Mouse (Mus musculus) right cerebral cortex, adult 18-20 months (tissue): ENCODE results near the gene Lrch3.
"Not testable (repeated sequence)": the region's sequence is repeated elsewhere in the genome, so short reads cannot be mapped to it uniquely, and the experiment has no call there.

Experiments
- DNase-seq: peaks from one replicate; pipeline ENCODE4 v3.0.0; 2022; ENCODE audit warnings: mixed read lengths

The Lrch3 gene

DNA sequence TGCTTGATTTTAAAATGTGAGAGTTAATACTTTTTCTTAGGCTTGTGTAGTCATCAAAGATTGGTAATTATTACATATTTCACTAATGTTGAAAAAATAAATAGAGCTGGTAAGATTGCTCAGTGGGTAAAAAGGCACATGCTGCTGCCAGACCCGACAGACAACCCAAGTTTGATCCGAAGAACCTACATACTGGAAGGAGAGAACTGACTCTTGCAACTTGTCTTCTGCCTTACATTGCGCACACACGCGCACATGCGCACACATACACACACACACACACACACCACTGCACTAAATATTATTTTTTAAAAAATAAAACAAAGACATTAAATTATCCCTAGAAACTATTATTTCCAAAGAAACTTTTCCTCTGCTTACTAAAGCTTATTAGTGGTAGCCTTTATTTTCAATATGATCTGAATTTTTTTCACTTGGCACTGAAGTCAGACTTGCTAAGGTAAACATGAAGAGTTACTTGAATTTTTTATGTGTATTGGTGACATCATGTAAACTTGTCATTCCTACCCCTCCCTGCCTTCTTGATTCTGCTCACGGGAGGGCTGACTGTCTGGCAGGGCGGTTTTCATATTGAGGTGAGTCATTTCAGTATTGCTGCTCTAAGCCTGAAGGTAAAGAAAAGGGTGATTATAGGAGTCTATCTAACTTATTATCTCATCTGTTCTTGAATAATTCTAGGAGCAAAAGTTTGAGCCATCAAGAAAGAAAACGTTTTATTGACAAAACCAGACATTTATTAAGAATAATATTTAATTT lies 1.6 kb downstream of the Lrch3 start:
- no peak for DNase-seq

- DNase-seq = peak; percentile 25
These were observed 12.7 kb downstream of the Lrch3 start for GRCm38 (mm10) chr16:32926629-32927028.

GRCm38 (mm10) chr16:32927044-32927443 lies 13.1 kb downstream of the Lrch3 start:
- no peak for DNase-seq

DNA sequence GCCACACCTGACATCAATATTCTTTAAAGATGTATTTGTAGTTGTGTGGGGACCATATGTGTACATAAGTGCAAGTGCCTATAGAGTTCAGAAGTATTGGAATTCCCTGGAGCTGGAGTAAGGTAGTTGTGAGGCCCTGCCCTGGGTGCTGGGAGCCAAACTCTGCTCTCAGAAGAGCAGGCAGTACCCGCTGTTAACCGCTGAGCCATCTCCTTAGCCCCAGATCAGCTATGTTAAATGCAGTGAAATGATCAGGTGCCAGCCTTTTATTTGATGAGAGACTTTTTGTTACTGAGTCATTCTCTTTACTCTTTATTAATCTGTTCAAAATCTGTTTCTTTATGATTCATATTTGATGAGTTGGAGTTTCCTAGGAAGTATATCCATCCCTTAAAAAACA lies 16.0 kb downstream of the Lrch3 start:
- DNase-seq = no peak

DNA sequence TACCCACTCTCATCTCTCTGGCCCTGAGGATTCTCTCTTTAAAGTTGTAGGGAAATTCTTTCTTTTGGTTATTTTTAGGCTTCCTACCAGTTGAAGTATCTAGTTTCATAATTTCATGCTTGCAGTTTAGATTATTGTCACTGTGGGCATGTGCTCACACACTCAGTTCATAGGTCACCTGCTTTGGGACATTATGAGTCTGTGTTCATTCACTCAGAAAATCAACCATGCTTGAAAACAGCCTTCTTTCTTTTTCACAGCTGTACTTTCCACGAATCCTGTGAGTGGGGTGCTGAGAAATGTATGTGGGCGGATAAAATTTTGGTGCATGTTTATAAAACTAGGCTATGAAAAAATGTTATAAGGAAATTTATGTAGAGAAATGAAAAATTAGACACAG lies 20.6 kb downstream of the Lrch3 start:
- DNase-seq = peak; percentile 49

GRCm38 (mm10) chr16:32935088-32935487 lies 21.2 kb downstream of the Lrch3 start:
- no peak for DNase-seq

DNA sequence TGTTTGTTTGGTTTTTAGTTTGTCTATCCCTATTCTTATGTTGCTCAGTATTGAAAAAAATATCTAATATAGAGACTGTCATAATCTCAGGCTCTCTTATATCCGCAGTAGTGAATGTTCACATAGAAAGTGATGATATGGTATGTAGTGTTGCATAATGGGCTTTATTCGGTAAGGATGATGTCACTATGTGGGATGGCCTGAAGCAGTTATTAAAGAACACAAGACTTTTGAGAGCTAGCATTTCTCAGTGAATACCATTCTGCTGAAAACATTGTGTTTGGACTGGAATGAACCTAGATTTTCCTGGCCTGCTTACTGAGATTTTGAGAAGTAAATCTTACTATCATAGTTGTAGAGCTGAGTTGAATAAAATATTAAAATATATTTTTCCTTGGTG lies 23.5 kb downstream of the Lrch3 start:
- DNase-seq = no peak

DNA sequence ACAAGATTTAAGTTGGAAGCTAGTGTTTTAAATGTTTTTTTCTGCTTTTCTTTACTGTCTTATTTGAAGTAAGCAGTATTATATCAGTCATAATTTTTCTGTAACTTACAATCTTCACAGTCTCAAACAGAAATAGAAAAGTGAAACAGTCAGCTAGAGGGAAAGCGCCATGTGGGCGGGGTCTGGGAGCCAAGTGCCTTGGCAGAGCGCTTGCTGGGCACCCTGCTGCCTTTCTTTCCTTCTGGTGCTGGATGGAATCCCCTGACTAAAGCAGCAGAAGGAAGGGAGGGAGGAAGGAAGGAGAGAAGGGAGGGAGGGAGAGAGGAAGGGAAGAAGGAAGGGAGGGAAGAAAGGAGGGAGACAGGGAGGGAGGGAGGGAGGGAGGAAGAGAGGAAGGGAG lies 25.4 kb downstream of the Lrch3 start:
- DNase-seq = peak; percentile 85

GRCm38 (mm10) chr16:32939716-32940115 lies 25.8 kb downstream of the Lrch3 start:
- not testable (repeated sequence) for DNase-seq

DNA sequence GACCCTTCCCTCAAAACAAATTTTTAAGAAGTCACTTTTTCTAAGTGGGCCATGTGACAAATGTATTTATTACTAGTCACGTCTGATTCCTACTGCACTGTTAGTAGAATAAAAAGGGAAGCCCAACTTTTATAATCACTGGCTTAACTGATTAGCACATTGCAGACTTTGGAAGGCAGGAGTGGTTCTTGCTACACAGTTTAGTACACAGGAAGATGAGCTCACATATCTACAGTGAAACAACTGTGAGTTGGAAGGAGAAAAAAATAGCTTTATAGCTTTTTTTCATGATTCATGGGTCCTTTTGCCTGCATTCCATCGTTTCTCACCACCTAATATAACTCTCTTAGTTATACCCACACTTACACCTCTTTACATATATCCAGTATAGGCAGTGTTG lies 27.3 kb downstream of the Lrch3 start:
- not testable (repeated sequence) for DNase-seq

DNA sequence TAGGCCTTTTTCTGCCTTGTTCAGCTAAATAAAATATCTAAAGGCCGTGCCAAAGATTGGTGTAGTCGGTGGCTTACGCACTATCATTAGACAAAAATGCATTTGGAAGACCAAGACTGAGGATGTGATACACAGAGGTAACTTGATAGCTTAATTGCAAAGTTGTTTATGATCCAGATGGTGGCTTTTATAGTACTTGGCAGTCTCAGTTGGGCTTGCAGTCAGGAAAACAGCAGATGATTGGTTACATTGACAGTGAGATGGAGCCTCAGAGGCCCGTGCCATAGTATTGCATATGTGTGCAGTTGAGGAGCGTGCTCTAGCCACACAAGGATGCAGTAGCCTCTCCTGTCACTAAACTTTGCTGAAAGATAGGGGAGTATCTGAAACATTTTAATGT lies 28.8 kb downstream of the Lrch3 start:
- DNase-seq = no peak

DNA sequence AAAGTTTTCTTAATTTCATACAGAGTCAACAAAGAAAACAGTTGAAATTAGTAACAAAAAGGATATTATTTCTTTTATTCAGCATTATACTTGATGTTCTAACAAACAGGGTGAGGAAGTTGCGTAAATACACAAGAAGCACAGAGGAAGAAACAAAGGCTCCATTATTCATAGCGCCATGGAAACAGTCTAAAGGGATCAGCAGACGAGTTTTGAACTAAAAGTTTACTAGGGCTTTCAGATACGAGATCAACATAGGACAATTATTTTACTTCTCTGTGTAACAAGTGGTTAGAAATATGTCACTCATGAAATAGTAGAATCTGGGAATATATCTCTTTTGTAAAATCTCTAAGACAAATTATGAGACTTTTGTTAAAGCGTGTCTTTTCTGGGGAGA lies 31.5 kb downstream of the Lrch3 start:
- no peak for DNase-seq

DNA sequence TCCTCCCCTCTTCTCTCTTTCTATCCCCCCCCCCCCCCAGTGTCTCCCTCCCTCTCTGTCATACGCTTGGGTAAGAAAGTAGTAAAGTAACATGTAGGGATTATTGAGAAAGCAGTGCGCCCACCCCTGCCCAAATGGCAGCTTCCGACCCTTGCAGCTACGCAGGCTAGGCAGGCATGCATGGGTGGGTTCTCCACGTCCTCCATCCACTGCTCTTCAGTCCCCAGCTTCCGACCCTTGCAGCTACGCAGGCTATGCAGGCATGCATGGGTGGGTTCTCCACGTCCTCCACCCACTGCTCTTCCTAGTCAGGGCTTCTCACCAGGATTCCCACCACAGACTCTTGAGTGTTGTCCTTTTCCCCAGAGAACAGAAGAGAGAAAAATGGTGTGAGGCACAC lies 34.1 kb downstream of the Lrch3 start:
- no peak for DNase-seq

GRCm38 (mm10) chr16:32948656-32949055 lies 34.8 kb downstream of the Lrch3 start:
- no peak for DNase-seq

GRCm38 (mm10) chr16:32949281-32949680 lies 35.4 kb downstream of the Lrch3 start:
- DNase-seq = no peak

GRCm38 (mm10) chr16:32951074-32951473 lies 37.2 kb downstream of the Lrch3 start:
- no peak for DNase-seq

GRCm38 (mm10) chr16:32953806-32954205 lies 39.9 kb downstream of the Lrch3 start:
- DNase-seq = no peak

- DNase-seq = no peak
These were observed 40.4 kb downstream of the Lrch3 start for GRCm38 (mm10) chr16:32954304-32954703.

- DNase-seq = no peak
These were observed 43.0 kb downstream of the Lrch3 start for GRCm38 (mm10) chr16:32956889-32957288.

- DNase-seq = no peak
These were observed 58.6 kb downstream of the Lrch3 start for GRCm38 (mm10) chr16:32972535-32972934.

GRCm38 (mm10) chr16:32973047-32973446 lies 59.1 kb downstream of the Lrch3 start:
- no peak for DNase-seq

DNA sequence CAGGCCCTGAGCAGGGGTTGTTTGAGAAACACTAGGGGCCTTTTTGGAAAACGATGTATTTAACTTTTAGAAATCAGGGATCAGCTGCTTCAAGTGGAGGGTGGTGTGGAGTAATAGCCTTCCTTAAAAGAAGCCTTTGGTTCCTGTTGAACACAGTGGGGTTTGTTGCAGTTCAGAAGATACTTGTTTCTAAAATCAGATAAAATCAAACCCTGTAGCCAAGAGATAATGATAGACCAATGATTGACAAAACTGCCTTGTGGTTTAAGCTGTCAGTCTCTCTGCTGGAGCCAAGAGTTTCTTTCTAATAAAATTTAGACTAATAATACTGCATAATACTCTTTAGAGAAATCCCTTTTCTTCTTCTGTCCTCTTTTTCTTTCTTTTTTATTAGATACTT lies 66.3 kb downstream of the Lrch3 start:
- DNase-seq = no peak

DNA sequence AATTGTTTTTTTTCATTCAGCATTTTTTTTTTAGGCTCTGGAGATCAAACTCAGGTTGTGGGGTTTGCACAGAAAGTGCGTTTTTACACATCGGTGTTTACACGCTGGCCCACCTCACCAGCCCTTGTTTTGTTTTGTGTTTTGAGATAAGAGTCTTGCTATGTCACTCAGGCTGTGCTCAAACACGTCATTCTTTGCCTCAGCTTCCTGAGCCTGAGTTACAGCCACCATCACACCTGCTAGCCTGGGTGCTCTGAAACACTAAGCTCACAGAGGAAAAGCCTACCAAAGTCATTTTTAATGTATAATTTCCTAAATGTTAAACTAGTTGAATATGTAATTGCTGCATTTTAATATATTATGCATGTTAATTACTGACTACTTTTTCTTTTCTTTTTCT lies 67.5 kb downstream of the Lrch3 start:
- no peak for DNase-seq

DNA sequence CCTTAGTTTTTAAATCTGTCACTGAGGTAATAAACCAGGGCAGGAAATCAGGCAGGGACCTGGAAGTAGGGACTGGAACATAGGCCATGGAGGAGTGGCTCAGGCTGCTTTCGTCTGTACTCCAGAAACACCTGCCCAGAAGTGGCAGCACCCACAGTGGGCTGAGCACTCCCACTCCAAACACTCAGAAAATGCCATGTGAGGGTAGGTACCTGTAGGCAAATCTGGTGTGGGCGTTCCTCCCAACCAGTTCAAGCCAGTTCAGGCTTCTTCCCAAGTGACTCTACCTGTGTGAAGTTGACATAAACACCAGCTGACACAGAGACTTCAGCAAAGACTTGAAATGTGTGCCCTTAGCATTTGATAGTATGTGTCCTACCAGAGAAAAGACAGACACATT lies 70.7 kb downstream of the Lrch3 start:
- no peak for DNase-seq

- peak; percentile 51 for DNase-seq
These were observed 78.3 kb downstream of the Lrch3 start for GRCm38 (mm10) chr16:32992158-32992557.
